Mouse (Mus musculus) hindlimb bud, embryonic 11.5 days (tissue): ENCODE results near the gene Shisa7.
"Not testable (repeated sequence)": the region's sequence is repeated elsewhere in the genome, so short reads cannot be mapped to it uniquely, and the experiment has no call there.

Source experiments
- DNase-seq: peaks from one replicate; pipeline ENCODE4 v3.0.0-alpha.2; 2012; ENCODE audit warnings: low read depth, low spot score; ENCODE audit errors: extremely low spot score

The Shisa7 gene

GRCm38 (mm10) chr7:4795767-4796433 is 48.6 kb downstream of the Shisa7 start:
- no peak for DNase-seq

DNA sequence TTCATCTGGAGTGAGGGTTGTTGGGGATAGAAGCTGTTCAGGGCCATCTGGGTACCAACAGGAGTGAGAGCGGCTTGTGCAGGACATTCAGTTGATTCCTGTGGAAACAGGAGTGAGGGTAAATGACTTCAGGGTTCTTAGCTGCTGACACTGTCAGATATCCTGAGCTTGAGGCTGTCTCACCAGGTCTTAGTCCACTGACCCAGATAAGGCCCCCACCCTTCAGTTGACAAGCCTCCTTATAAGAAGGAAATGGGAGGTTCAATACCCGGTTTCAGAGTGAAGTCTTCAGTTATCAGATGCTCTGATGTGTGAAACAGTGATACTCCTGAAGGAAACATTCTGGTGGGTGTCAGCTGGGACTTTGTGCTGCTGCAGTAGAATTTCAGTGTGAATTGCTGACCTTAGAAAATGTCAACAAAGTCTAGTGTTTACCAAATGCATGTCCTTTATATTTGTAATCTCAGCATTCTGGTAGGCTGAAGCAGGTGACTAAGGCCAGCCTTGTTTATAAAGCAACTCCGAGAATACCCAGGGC is 49.8 kb downstream of the Shisa7 start:
- no peak for DNase-seq

- no peak for DNase-seq
These were observed 50.8 kb downstream of the Shisa7 start for GRCm38 (mm10) chr7:4793674-4794073.

DNA sequence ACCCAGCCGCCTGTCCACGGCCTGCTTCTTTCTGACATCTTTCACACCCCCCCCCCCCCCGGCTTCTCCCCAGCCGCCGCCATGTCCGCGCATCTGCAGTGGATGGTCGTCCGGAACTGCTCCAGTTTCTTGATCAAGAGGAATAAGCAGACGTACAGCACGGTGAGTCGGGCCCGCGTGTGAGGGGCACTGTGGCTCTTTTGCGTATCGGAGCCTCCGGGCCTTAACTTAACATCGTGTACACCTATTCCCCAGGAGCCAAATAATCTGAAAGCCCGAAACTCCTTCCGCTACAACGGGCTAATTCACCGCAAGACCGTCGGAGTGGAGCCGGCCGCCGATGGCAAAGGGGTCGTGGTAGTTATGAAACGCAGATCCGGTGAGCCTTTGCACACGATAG is 51.2 kb downstream of the Shisa7 start:
- not testable (repeated sequence) for DNase-seq

GRCm38 (mm10) chr7:4792278-4793212 is 52.0 kb downstream of the Shisa7 start, which contains the start of gene Rpl28:
Gene Rpl28, plus strand, starts transcription at chr7:4792874.
- DNase-seq = peak; percentile 92

GRCm38 (mm10) chr7:4789436-4789935 is 55.0 kb downstream of the Shisa7 start, which contains the start of gene Tmem238:
Gene Tmem238, minus strand, starts transcription at chr7:4789656.
- no peak for DNase-seq

GRCm38 (mm10) chr7:4788499-4789435 is 55.7 kb downstream of the Shisa7 start:
- no peak for DNase-seq

DNA sequence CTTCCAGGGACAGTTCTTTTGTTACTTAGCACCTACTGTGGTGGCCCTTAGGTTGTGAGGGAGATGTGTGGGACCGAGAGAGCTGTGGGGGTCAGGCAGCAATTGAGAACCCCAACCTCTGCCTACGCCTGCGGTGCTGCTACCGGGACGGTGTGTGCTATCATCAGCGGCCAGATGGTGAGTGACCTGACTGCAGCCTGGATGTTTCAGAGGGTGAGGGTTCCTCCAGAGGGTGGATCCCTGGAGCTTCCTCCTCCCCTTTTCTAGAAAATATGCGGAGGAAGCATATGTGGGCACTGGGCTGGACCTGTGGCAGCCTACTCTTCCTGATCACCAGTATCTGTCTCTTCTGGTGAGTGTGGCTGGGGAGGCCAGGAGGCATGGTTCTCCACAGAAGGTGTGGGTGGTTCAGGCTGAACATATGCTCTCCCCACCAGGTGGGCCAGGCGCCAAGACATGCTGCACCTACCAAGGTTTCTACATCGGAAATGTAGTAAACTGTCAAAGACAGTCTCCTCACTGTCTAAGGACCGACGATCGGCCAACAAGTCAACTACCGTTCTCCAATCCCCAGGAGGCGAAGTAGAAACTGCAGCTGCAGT is 60.7 kb downstream of the Shisa7 start:
- no peak for DNase-seq

- no peak for DNase-seq
These were observed 61.7 kb downstream of the Shisa7 start, which contains the start of the genes Il11 and Tmem190 for GRCm38 (mm10) chr7:4782759-4783158. Gene Il11, minus strand, starts transcription at chr7:4782859. Gene Tmem190, plus strand, starts transcription at chr7:4782937.

- no peak for DNase-seq
These were observed 62.4 kb downstream of the Shisa7 start for GRCm38 (mm10) chr7:4782130-4782529.

- no peak for DNase-seq
These were observed 64.6 kb downstream of the Shisa7 start for GRCm38 (mm10) chr7:4779921-4780320.

DNA sequence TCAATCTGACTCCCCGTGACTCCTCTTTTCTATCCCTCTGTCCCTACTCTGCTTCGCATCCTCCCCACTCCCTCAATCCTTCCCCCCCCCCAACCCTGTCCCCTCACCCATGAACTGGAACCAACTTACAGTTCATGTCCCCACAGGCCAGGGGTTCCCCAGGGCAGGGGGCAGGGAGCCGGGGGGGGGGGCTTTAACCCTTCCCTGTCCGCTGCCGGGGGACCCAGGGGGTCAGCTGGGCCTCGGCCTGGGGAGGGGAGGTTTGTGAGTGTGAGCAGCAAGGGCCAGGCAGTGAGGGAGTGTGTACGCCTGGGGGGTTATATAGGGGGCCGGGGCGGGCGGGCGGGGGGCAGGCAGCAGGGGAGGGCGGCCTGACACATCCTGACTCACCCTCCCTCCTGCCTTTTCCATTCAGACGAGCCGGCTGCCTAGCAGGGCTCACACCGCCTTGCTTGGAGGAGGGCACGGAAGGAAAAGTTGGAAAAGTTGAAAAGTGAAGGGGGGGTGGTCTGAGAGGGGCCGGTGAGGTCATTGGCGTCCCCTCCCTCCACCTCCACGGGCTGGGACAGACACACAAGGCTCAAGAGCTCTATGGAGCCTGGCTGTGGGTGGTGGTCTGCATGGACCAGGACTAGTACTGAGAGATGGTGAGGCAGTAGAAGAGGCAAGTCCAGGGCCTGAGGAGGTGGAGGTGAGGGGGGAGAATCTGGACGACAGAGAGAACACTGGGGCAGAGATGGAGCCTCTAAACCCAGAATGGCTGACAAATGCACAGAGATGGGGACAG is 66.5 kb downstream of the Shisa7 start:
- DNase-seq = no peak

DNA sequence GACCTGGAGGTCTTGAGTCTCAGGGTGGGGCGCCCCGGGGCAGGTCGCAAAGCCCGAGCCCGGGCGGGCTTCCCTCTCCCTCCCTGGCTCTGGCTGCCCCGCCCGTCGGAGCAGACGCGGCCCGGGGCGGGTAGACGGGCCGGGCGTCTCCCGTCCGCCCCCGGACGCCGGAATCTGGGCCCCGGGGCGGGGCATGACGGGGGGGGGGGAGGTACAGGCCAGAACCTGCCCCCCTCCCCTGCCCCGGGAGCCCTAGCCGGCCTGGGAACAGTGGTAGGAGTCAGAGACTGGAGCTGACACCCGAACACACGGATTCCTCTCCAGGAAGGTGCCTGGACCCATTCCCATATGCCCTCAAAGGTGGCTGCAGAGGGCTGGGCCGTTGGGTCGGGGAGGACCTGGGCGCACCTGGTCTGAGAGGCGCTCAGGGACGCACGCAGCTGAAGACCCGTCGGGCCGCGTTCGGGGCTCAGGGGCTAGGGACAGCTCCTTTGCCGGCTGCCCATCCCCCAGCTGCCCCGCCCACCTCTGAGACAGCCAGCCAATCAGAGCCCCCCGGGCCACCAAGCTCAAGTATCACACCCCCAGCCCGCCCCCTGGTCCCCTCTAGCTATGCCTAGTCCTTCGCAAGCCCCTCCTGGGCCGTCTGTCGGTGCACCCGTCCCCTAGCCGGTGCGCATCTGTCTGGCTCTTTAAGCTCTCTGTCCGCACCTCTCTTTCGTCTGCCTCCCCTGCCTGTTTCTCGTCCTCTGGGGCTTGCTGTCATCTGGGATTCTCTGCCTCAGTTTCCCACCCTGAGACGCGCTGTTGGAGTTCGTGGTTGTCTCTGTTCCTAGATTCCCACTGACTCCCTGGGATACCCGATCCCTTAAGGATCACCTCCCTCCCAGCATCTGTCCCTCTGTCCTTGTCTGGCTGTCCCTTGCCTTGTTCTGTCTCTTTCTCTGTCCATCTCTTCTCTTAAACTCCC is 67.3 kb downstream of the Shisa7 start:
- no peak for DNase-seq

DNA sequence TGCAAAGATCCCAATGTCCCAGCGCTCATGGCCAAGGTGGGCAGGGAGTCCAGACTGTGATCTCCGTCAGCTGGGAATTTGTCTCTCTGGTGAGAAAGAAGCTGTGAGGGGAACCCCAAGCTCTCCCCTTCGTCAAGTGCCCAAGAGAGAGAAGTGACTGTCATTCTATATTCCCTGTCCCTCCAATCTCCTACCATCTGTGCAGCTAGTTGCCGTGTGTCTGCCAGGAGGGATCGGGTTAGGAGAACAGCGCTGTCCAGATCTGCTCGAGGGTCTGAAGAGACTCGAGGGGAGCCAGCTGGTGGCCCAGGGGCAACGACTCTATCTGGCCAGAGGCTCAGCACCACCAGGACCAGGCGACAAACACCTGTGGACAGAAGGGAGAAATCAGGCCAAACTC is 68.4 kb downstream of the Shisa7 start:
- DNase-seq = no peak
